Mouse (Mus musculus) gastrocnemius, adult 2 months (tissue): Measurements from ENCODE around the gene Lbx1. TPM values are rescaled to one million over a fixed set of nuclear protein-coding genes. Genes with fewer than 3 reads are reported as not detected.

ENCODE experiments used
- DNase-seq: peaks from one replicate; pipeline ENCODE4 v3.0.0; 2022
- H3K27ac ChIP-seq: fragments of 200-600 bp; 2 replicates; pipeline ENCODE4 v1.8.1; 2022; ENCODE audit warnings: mild to moderate bottlenecking
- H3K4me3 ChIP-seq: fragments of 200-600 bp; 2 replicates; pipeline ENCODE4 v1.8.1; 2022; ENCODE audit warnings: mild to moderate bottlenecking, moderate library complexity
- CTCF ChIP-seq: fragments of 200-600 bp; IDR thresholded peaks from 2 replicates; pipeline ENCODE4 v1.8.1; 2022; ENCODE audit warnings: antibody characterized with exemption, mild to moderate bottlenecking, moderate library complexity
- intact Hi-C: fragments of 180-260 bp; cut with DNase I; formaldehyde crosslinking; loops from one replicate; pipeline ENCODE4 v1.15.1; 2025
- total RNA-seq, 2 experiments: library from RNA; stranded (reverse); gene quantifications; 2 replicates each; pipeline ENCODE4 v1.2.3; 2021

The Lbx1 gene
- total RNA-seq, 2 experiments from 2014 or later = 46.0 to 66.8 TPM

GRCm38 (mm10) chr19:45196967-45197366 is 38.6 kb downstream of the Lbx1 start:
- TF ChIP-seq CTCF = no peak
- Histone ChIP-seq H3K27ac (no peak overlapping the region), H3K4me3 (no peak overlapping the region)
- DNase-seq = no peak
- intact Hi-C loops = no loop called here

GRCm38 (mm10) chr19:45194651-45195050 is 41.0 kb downstream of the Lbx1 start:
- no peak for DNase-seq
- Histone ChIP-seq H3K4me3 (no peak overlapping the region), H3K27ac (no peak overlapping the region)
- TF ChIP-seq CTCF = no peak
- intact Hi-C loops = loop anchor here (2.0 kb wide), 1 partner anchor 14 kb away; no protein-coding TSS in a partner anchor

Other genes starting within 250 kb of the Lbx1 start
- gene Sema4g, start 246.7 kb downstream of the Lbx1 start, total RNA-seq = under 1 TPM; 0.10 to 0.11 TPM
- gene Twnk, start 230.1 kb downstream of the Lbx1 start, total RNA-seq = 10 to 100 TPM; 18.0 to 25.4 TPM
- gene Mrpl43, start 229.4 kb downstream of the Lbx1 start, total RNA-seq = 10 to 100 TPM; 31.0 to 42.5 TPM
- 10 to 100 TPM; 21.0 to 29.3 TPM for gene Lzts2, start 221.4 kb downstream of the Lbx1 start, total RNA-seq
- gene Pdzd7, start 190.1 kb downstream of the Lbx1 start, total RNA-seq = 1 to 10 TPM; 5.9 to 6.8 TPM
- 10 to 100 TPM; 17.1 to 25.1 TPM for gene Sfxn3, start 188.3 kb downstream of the Lbx1 start, total RNA-seq
- 1 to 10 TPM; 4.2 to 5.9 TPM for gene Kazald1, start 160.6 kb downstream of the Lbx1 start, total RNA-seq
- not detected for gene Tlx1, start 85.1 kb downstream of the Lbx1 start, total RNA-seq
- 10 to 100 TPM; 20.5 to 22.0 TPM for gene Btrc, start 127.9 kb upstream of the Lbx1 start, total RNA-seq